Mouse (Mus musculus): ENCODE measurements around the gene Tmem200b. TPM values are rescaled to one million over a fixed set of nuclear protein-coding genes. Genes with fewer than 3 reads are reported as not detected.

Gene Tmem200b
- total RNA-seq (2018; cell fraction: chromatin; rRNA removed): 10 to 100 TPM in 10 of 26 experiments, 1 to 10 TPM in 7, not detected in 9; 1.6 to 36.8 (median 13.7) TPM
- 10 to 100 TPM in 5 of 26 experiments, 1 to 10 TPM in 7, under 1 TPM in 8, not detected in 6; 0.09 to 26.3 (median 2.2) TPM for total RNA-seq (2018; cell fraction: cytosol; rRNA removed)
- total RNA-seq (2018; cell fraction: nucleus; rRNA removed): 10 to 100 TPM in 11 of 26 experiments, 1 to 10 TPM in 8, under 1 TPM in 1, not detected in 6; 0.80 to 55.7 (median 13.0) TPM
- polyA plus RNA-seq (2018): not detected in 3 replicates

DNA sequence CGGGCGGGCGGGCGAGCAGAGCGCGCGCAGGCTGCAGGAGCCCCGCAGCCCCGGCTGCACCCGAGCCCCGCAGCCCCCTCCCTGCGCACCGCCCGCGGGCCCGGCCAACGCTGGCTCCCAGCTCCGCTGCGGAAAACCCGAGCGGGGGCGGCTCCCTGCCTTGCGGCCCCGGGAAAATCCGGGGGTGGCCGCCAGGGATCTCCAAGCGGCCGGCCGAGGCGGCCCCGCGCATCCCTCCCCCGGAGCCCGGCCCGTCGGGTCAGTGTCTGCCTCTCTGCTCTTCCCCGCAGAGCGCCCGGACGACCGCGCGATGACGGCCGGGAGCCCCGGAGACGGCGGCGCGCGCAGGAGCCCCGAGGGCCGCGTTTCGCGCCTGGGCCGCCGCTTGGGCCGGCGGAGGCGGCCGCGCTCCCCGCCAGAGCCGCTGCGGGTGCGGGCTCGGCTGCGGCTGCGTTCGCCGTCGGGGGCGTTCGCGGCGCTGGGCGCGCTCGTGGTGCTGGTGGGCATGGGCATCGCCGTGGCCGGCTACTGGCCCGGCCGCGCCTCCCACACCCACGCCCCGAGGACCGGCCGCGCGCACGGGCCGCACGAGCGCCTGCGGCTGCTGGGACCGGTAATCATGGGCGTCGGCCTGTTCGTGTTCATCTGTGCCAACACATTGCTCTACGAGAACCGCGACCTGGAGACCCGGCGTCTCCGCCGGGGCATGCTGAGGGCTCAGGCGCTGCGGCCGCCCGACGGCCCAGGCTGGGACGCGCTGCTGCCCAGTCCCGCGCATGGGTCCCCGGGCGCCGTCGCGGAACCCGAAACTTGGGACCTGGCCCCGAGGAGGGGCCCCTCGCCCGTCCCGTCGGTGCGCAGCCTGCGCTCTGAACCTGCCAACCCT is at the start of gene Tmem200b:
Gene Tmem200b, plus strand, starts transcription at position 311 of the 886 bp plus-strand sequence.
- peaks cover 33% of the 10 kb centered on the region for H3K36me3 ChIP-seq (ENCODE audit: inconsistent target)
- H3K27ac ChIP-seq: no peak within 1 kb of the TSS
- 2% methylated on average over 83 of the region's 130 CpGs for WGBS (ENCODE audit: missing documents)
- no peak within 1 kb of the TSS for H3K4me3 ChIP-seq (ENCODE audit: inconsistent target)
- no peaks in the 10 kb centered on the region for H3K79me2 ChIP-seq (ENCODE audit: inconsistent target)

GRCm38 (mm10) chr4:131872672-131873292 is 48.8 kb upstream of the Tmem200b start:
- peak overlapping the region; percentile 49 for H3K4me3 ChIP-seq (ENCODE audit: inconsistent target)
- H3K27ac ChIP-seq: peak overlapping the region; percentile 68
- H3K79me2 ChIP-seq (ENCODE audit: inconsistent target): peaks cover 38% of the 10 kb centered on the region
- no peaks in the 10 kb centered on the region for H3K36me3 ChIP-seq (ENCODE audit: inconsistent target)
- 10% methylated on average over 11 of the region's 11 CpGs for WGBS (ENCODE audit: missing documents)

GRCm38 (mm10) chr4:131873293-131874168 is 48.0 kb upstream of the Tmem200b start, which contains the start of gene Srsf4:
Gene Srsf4, plus strand, starts transcription at chr4:131873617.
- under 1% methylated on average over 51 of the region's 116 CpGs for WGBS (ENCODE audit: missing documents)
- Histone ChIP-seq H3K79me2 (ENCODE audit: inconsistent target) (peaks cover 46% of the 10 kb centered on the region), H3K4me3 (ENCODE audit: inconsistent target) (peak within 1 kb of the TSS; percentile 77), H3K27ac (peak within 1 kb of the TSS; percentile 74), H3K36me3 (ENCODE audit: inconsistent target) (no peaks in the 10 kb centered on the region)

GRCm38 (mm10) chr4:131874169-131874536 is 47.4 kb upstream of the Tmem200b start:
- no peaks in the 10 kb centered on the region for H3K36me3 ChIP-seq (ENCODE audit: inconsistent target)
- H3K27ac ChIP-seq: peak overlapping the region; percentile 74
- H3K79me2 ChIP-seq (ENCODE audit: inconsistent target): peaks cover 52% of the 10 kb centered on the region
- H3K4me3 ChIP-seq (ENCODE audit: inconsistent target): peak overlapping the region; percentile 77
- 0% methylated on average over 20 of the region's 20 CpGs for WGBS (ENCODE audit: missing documents)

GRCm38 (mm10) chr4:131874567-131874966 is 47.0 kb upstream of the Tmem200b start:
- WGBS (ENCODE audit: missing documents): 1% methylated on average over 11 of the region's 11 CpGs
- Histone ChIP-seq H3K79me2 (ENCODE audit: inconsistent target) (peaks cover 56% of the 10 kb centered on the region), H3K36me3 (ENCODE audit: inconsistent target) (no peaks in the 10 kb centered on the region), H3K27ac (peak overlapping the region; percentile 74), H3K4me3 (ENCODE audit: inconsistent target) (peak overlapping the region; percentile 77)

- WGBS (ENCODE audit: missing documents): 13% methylated on average over 3 of the region's 3 CpGs
- peak overlapping the region; percentile 77 for H3K4me3 ChIP-seq (ENCODE audit: inconsistent target)
- no peaks in the 10 kb centered on the region for H3K36me3 ChIP-seq (ENCODE audit: inconsistent target)
- H3K79me2 ChIP-seq (ENCODE audit: inconsistent target): peaks cover 63% of the 10 kb centered on the region
- H3K27ac ChIP-seq: peak overlapping the region; percentile 74; the same call in 1 of the 2 replicates
Measured at GRCm38 (mm10) chr4:131875242-131875641, 46.3 kb upstream of the Tmem200b start.

DNA sequence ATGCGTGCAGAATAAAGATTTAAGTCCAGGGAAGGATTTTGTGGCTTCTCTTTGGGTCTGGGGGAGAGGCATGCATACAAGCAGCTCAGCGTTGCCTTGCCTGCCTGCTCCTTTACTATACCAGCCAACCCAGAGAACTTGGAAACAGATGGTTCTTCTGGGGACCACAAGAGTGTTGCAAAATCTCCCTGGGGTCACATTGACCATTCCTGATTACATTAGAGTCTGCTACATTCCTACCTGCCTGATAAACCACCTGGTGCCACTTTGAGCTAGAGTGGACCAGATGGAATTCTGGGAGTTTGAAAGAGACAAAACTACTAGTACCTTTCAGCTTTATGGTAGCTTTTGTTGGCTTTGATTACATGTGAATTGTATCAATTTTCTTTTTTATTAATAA is 44.7 kb upstream of the Tmem200b start:
- Histone ChIP-seq H3K27ac (no peak overlapping the region), H3K4me3 (ENCODE audit: inconsistent target) (no peak overlapping the region), H3K79me2 (ENCODE audit: inconsistent target) (peaks cover 79% of the 10 kb centered on the region), H3K36me3 (ENCODE audit: inconsistent target) (no peaks in the 10 kb centered on the region)
- 64% methylated on average over 2 of the region's 2 CpGs for whole genome bisulfite sequencing (ENCODE audit: missing documents)

- H3K4me3 ChIP-seq (ENCODE audit: inconsistent target): no peak overlapping the region
- WGBS (ENCODE audit: missing documents): 85% methylated on average over 1 of the region's 1 CpGs
- H3K79me2 ChIP-seq (ENCODE audit: inconsistent target): peaks cover 100% of the 10 kb centered on the region
- H3K27ac ChIP-seq: no peak overlapping the region
- peaks cover 3% of the 10 kb centered on the region; the same call in 1 of the 2 replicates for H3K36me3 ChIP-seq (ENCODE audit: inconsistent target)
Measured at GRCm38 (mm10) chr4:131879692-131880091, 41.9 kb upstream of the Tmem200b start.

DNA sequence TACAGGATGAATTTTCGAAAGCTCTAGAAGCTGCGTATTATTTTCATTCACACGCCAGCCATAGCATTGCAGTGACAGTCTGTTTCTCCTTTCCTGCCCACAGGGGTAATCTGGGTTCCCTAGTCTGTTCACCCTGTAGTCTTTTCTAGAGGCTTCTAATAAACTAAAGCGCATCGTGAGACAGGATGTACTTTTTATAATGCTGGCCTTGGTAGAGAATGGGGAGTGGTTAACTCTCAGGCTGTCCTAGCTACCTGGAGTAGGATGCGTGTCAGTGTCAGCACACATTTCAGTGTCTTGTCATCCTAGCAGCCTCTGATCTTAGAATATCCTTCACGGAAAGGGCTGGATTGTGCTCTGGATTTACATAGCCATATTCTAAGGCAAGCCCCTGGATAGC is 40.3 kb upstream of the Tmem200b start:
- Histone ChIP-seq H3K79me2 (ENCODE audit: inconsistent target) (peaks cover 100% of the 10 kb centered on the region), H3K4me3 (ENCODE audit: inconsistent target) (no peak overlapping the region), H3K27ac (no peak overlapping the region), H3K36me3 (ENCODE audit: inconsistent target) (peaks cover 19% of the 10 kb centered on the region; the same call in 1 of the 2 replicates)
- WGBS (ENCODE audit: missing documents): 83% methylated on average over 7 of the region's 7 CpGs

DNA sequence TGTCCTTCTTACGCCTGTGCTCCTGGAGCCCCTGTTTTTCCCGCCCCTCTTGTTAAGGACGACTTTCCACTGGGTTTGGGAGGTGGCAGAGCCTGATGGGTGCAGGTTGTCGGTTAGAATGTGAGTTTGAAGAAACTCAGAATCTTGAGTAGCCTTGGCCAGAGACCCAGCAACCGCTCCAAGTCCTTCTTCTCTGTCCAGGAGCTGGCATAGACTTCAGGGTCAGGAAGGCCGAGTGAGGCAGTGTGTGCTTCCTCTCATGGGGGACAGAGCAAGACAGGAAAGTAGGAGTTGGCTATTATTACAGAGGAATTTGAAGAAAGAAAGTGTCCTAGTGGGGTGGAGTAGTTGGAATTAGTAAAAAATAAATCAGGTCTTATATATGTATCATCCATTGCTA is 38.0 kb upstream of the Tmem200b start:
- peaks cover 24% of the 10 kb centered on the region; the same call in 1 of the 2 replicates for H3K36me3 ChIP-seq (ENCODE audit: inconsistent target)
- 73% methylated on average over 6 of the region's 6 CpGs for WGBS (ENCODE audit: missing documents)
- peaks cover 100% of the 10 kb centered on the region for H3K79me2 ChIP-seq (ENCODE audit: inconsistent target)
- no peak overlapping the region for H3K27ac ChIP-seq
- no peak overlapping the region for H3K4me3 ChIP-seq (ENCODE audit: inconsistent target)

DNA sequence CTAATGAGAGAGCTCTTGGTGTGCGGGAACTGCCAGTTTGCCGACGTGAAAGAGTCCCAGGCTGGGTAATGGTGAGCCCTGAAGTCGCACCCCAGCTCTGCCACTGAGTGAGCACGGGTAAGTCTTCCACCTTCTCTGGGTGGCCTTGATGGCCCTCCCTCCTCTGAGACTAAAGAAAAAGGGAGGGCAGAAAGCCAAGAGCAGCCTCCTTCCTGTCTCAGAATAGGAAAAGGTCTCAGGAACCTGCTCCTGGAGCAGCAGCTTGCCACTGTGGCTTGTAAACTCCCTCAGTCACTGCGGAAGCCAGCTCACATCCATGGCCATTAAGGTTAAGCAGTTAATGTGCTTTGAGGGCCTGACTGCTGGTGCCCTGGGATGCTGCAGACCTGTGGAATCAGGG is 36.2 kb upstream of the Tmem200b start:
- Histone ChIP-seq H3K79me2 (ENCODE audit: inconsistent target) (peaks cover 100% of the 10 kb centered on the region), H3K27ac (no peak overlapping the region), H3K36me3 (ENCODE audit: inconsistent target) (peaks cover 24% of the 10 kb centered on the region; the same call in 1 of the 2 replicates), H3K4me3 (ENCODE audit: inconsistent target) (no peak overlapping the region)
- WGBS (ENCODE audit: missing documents): 84% methylated on average over 6 of the region's 6 CpGs

- peaks cover 89% of the 10 kb centered on the region for H3K79me2 ChIP-seq (ENCODE audit: inconsistent target)
- H3K4me3 ChIP-seq (ENCODE audit: inconsistent target): no peak overlapping the region
- WGBS (ENCODE audit: missing documents): 100% methylated on average over 1 of the region's 1 CpGs
- peaks cover 49% of the 10 kb centered on the region for H3K36me3 ChIP-seq (ENCODE audit: inconsistent target)
- no peak overlapping the region for H3K27ac ChIP-seq
Measured at GRCm38 (mm10) chr4:131888564-131888963, 33.0 kb upstream of the Tmem200b start.

DNA sequence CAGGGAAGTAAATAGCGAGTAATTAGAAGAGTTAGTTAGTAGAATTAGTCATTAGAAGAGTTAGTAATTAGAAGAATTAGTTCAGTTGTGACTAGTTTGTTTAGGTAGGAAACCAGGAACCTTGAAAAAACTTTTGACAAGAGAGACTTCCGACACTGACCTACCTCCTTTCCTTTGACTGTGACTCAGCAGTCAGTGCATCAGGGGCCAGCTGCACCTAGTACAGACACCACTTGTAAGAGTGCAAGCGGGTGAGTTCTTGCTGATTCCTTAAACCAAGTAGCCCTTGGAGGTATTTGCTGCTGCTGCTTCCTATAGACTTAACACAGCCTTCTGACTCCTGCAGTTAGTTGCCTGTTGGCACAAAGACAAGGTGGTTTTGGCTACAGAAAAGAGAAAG is 30.9 kb upstream of the Tmem200b start:
- Histone ChIP-seq H3K4me3 (ENCODE audit: inconsistent target) (no peak overlapping the region), H3K27ac (no peak overlapping the region), H3K79me2 (ENCODE audit: inconsistent target) (peaks cover 68% of the 10 kb centered on the region), H3K36me3 (ENCODE audit: inconsistent target) (peaks cover 51% of the 10 kb centered on the region)
- WGBS (ENCODE audit: missing documents): 45% methylated on average over 3 of the region's 3 CpGs

DNA sequence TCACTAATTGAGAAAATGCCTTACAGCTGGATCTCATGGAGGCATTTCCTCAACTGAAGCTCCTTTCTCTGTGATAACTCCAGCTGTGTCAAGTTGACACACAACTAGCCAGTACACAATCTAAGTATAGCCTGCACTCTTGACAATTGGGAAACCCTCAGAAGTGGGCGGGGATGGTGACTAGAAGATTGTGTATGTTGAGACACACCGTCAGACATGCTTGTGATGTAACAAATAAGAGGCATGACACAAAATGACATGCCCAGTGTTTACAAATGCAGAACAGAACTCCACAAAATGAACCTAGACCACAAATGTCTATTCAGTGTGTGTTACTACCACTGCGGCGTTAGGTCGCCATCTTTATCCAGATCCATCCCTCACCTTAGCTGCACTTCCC is 24.5 kb upstream of the Tmem200b start:
- Histone ChIP-seq H3K79me2 (ENCODE audit: inconsistent target) (peaks cover 4% of the 10 kb centered on the region; the same call in 1 of the 2 replicates), H3K4me3 (ENCODE audit: inconsistent target) (no peak overlapping the region), H3K36me3 (ENCODE audit: inconsistent target) (peaks cover 79% of the 10 kb centered on the region), H3K27ac (no peak overlapping the region)
- 90% methylated on average over 5 of the region's 5 CpGs for WGBS (ENCODE audit: missing documents)

All from macrophage (primary cell).